Mouse (Mus musculus): ENCODE results near the gene Dusp27. TPM values are rescaled to one million over a fixed set of nuclear protein-coding genes. Genes with fewer than 3 reads are reported as not detected.
A peak's percentile ranks its signal among the peaks of the same experiment; 100 is the strongest.

Gene Dusp27
- polyA plus RNA-seq, 1 experiment from 2014 or later, result 0.54 TPM

DNA sequence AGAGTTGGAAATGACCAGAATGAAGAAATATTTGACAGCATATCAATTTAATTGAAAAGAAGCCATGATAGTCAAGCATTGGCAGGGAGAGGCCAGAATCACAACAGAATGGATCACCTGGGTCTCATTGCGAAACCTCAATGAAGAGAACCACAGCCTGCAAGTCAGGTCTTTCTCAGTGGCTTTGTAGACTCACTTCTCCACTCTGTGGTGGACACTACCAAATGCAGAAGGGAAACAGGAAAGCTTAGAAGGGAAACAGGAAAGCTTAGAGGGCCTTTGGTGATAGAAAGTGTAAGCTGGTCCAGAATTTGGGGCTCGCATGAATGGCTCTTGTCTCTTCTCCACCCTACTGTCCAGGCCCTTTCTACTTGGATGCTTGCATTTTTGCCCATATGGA lies 29.6 kb downstream of the Dusp27 start:
- H3K9ac ChIP-seq (replicated peaks; ENCODE audit: low read depth, low read length), result no peak overlapping the region
- no peaks in the 10 kb centered on the region for H3K4me1 ChIP-seq (ENCODE audit: control insufficient read depth, insufficient read depth, low read length)
- no peak overlapping the region for H3K4me3 ChIP-seq (ENCODE audit: low read depth, low read length)
- no peaks in the 10 kb centered on the region for H3K36me3 ChIP-seq (ENCODE audit: control insufficient read depth, insufficient read depth, low read length)
- no peaks in the 10 kb centered on the region for H3K27me3 ChIP-seq (ENCODE audit: control insufficient read depth, insufficient read depth, low read length)
- no peaks in the 10 kb centered on the region for H3K9me3 ChIP-seq (ENCODE audit: control insufficient read depth, low read length)
- H3K4me2 ChIP-seq (ENCODE audit: low read depth, low read length), result no peak overlapping the region
- no peak for ATAC-seq (ENCODE audit: low read depth)
- WGBS, result 100% methylated on average over 2 of the region's 2 CpGs
- no peak overlapping the region for H3K27ac ChIP-seq (ENCODE audit: low read depth, low read length)

DNA sequence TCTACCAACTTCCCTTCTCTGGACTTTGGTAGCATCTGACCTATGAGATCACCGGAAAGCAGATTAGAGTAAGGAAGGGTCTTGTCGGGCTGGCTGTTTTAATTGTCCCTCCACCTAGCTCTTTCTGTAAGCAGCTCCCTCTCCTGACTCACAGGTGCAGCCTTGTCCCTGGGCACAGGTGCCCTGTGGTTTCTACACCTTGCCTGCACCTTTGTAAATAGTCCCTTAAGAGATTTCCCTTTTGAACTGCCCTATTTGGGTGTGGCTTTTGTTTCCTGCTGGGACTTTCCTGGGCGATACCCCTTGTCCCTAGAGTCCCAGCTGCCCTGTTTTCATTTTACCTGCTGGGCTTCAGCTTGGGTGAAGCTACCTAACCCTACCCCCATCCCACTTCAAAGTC lies 33.3 kb downstream of the Dusp27 start:
- ATAC-seq (ENCODE audit: low read depth), result no peak
- H3K9me3 ChIP-seq (ENCODE audit: control insufficient read depth, low read length), result no peaks in the 10 kb centered on the region

DNA sequence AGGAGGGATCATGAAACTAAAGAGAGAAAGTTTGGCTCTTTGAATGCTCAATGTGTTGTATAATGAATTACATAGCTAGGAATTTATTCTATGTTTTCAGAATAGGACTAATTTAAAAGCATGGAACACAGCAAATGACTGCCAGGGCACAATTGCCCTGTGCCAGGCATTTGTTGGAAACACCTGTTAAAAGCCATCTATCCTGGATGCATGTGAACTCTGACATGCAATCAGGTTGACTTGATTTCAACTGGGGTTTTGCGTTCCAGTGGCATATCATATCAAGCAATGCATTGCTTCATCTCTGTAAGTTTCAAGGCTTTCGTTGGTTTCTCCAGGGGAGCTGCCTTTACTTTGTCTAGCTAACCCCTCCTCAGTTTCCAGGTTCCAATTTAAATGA lies 37.4 kb downstream of the Dusp27 start:
- ATAC-seq (ENCODE audit: low read depth), result no peak
- Histone ChIP-seq H3K4me3 (ENCODE audit: low read depth, low read length) (no peak overlapping the region), H3K4me2 (ENCODE audit: low read depth, low read length) (no peak overlapping the region), H3K4me1 (ENCODE audit: control insufficient read depth, insufficient read depth, low read length) (no peaks in the 10 kb centered on the region), H3K9ac (replicated peaks; ENCODE audit: low read depth, low read length) (no peak overlapping the region), H3K36me3 (ENCODE audit: control insufficient read depth, insufficient read depth, low read length) (no peaks in the 10 kb centered on the region), H3K27ac (ENCODE audit: low read depth, low read length) (no peak overlapping the region), H3K27me3 (ENCODE audit: control insufficient read depth, insufficient read depth, low read length) (no peaks in the 10 kb centered on the region), H3K9me3 (ENCODE audit: control insufficient read depth, low read length) (no peaks in the 10 kb centered on the region)
- WGBS, result 97% methylated on average over 2 of the region's 2 CpGs

More for the DNA sequence above, 33.3 kb downstream of the Dusp27 start:
- no peak overlapping the region for H3K4me2 ChIP-seq (ENCODE audit: low read depth, low read length)
- H3K4me3 ChIP-seq (ENCODE audit: low read depth, low read length), result no peak overlapping the region
- WGBS, result 95% methylated on average over 3 of the region's 3 CpGs
- H3K36me3 ChIP-seq (ENCODE audit: control insufficient read depth, insufficient read depth, low read length), result no peaks in the 10 kb centered on the region
- no peaks in the 10 kb centered on the region for H3K27me3 ChIP-seq (ENCODE audit: control insufficient read depth, insufficient read depth, low read length)
- H3K27ac ChIP-seq (ENCODE audit: low read depth, low read length), result no peak overlapping the region
- no peaks in the 10 kb centered on the region for H3K4me1 ChIP-seq (ENCODE audit: control insufficient read depth, insufficient read depth, low read length)
- H3K9ac ChIP-seq (replicated peaks; ENCODE audit: low read depth, low read length), result no peak overlapping the region

DNA sequence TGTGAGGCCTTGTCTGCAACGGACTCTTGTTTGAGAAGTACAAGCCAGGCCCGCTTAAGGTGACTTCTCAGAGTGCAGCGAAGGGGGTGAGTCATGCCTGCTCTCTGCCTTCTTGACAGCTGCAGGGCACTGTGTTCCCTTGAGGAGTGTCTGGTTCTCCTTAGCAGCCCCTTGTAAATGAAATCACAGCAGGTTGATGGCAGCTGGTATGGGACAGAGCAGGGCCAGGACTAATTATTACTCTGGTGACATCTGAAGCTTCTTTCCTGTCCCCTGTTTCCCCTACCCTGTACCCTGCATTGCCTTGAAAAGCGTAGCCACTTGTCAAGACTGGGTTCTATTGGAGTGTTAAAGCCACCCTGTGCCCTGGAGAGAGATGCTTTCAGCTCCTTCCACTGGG lies 38.0 kb downstream of the Dusp27 start:
- 70% methylated on average over 4 of the region's 4 CpGs for WGBS
- Histone ChIP-seq H3K4me3 (ENCODE audit: low read depth, low read length) (no peak overlapping the region), H3K27me3 (ENCODE audit: control insufficient read depth, insufficient read depth, low read length) (no peaks in the 10 kb centered on the region), H3K36me3 (ENCODE audit: control insufficient read depth, insufficient read depth, low read length) (no peaks in the 10 kb centered on the region), H3K9ac (replicated peaks; ENCODE audit: low read depth, low read length) (no peak overlapping the region), H3K27ac (ENCODE audit: low read depth, low read length) (no peak overlapping the region), H3K9me3 (ENCODE audit: control insufficient read depth, low read length) (no peaks in the 10 kb centered on the region), H3K4me2 (ENCODE audit: low read depth, low read length) (no peak overlapping the region), H3K4me1 (ENCODE audit: control insufficient read depth, insufficient read depth, low read length) (no peaks in the 10 kb centered on the region)
- no peak for ATAC-seq (ENCODE audit: low read depth)

DNA sequence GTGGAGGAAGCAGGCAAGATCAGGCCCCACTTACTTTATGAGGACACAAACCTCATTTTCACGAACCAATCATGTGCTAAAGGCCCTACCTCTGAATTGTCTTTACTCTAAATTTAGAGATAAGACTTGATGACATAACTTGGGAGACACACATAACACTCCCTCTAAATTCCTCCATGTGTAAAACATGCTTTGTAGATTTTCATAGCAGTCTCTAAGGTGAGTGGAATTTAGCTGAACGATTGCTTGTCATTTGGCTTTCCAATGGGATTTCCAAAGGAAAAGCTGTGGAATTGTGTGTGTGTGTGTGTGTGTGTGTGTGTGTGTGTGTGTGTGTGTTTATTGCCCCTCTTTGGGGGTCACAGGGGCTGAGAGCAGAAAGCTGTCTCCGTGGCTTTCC lies 38.4 kb downstream of the Dusp27 start:
- 76% methylated on average over 3 of the region's 3 CpGs for WGBS
- H3K9me3 ChIP-seq (ENCODE audit: control insufficient read depth, low read length), result no peaks in the 10 kb centered on the region
- H3K36me3 ChIP-seq (ENCODE audit: control insufficient read depth, insufficient read depth, low read length), result no peaks in the 10 kb centered on the region
- H3K27ac ChIP-seq (ENCODE audit: low read depth, low read length), result no peak overlapping the region
- no peak for ATAC-seq (ENCODE audit: low read depth)
- H3K9ac ChIP-seq (replicated peaks; ENCODE audit: low read depth, low read length), result no peak overlapping the region
- no peaks in the 10 kb centered on the region for H3K27me3 ChIP-seq (ENCODE audit: control insufficient read depth, insufficient read depth, low read length)
- H3K4me1 ChIP-seq (ENCODE audit: control insufficient read depth, insufficient read depth, low read length), result no peaks in the 10 kb centered on the region
- H3K4me2 ChIP-seq (ENCODE audit: low read depth, low read length), result no peak overlapping the region
- H3K4me3 ChIP-seq (ENCODE audit: low read depth, low read length), result no peak overlapping the region

DNA sequence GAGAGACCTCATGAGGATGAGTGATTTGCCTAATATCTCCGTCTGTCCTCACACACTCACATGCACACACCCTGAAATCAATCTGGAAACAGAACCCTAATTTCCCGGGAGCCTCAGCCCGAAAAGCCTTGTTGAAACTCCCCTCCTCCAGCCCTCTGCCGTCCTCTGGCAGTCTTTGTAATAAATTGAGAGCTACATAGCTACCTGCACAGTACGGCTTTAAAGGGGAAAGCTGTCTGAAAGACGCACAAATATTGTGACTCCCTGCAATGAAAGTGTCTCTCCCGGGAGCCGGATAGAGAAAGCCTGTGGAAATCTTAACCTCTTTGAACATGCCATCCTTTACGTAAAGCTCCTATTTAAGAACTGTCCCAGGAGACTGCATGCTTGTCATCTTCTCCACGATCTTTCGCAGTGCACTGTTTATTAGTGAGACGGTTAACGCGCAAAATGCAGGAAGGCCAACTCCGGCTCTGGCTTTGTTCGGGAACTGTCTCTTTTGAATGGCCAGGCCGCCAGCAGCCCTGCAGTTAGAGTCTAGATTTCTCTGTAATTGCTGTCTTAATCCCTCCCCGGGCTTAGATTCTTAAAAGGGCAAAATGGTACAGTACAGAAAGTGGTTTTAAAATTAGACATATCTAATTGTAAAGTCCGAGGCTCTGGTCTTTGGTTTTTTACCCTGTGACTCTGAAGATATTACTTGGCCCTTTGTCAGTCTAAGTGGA lies 39.1 kb downstream of the Dusp27 start:
- Histone ChIP-seq H3K4me1 (ENCODE audit: control insufficient read depth, insufficient read depth, low read length) (no peaks in the 10 kb centered on the region), H3K36me3 (ENCODE audit: control insufficient read depth, insufficient read depth, low read length) (no peaks in the 10 kb centered on the region), H3K9me3 (ENCODE audit: control insufficient read depth, low read length) (no peaks in the 10 kb centered on the region), H3K27me3 (ENCODE audit: control insufficient read depth, insufficient read depth, low read length) (no peaks in the 10 kb centered on the region), H3K4me3 (ENCODE audit: low read depth, low read length) (no peak overlapping the region), H3K9ac (replicated peaks; ENCODE audit: low read depth, low read length) (0 out of 2 replicates have a peak overlapping the region, but pooled peaks have one; percentile 8), H3K4me2 (ENCODE audit: low read depth, low read length) (peak overlapping the region; percentile 14; the same call in 1 of the 2 replicates), H3K27ac (ENCODE audit: low read depth, low read length) (peak overlapping the region; percentile 22; the same call in 1 of the 2 replicates)
- 46% methylated on average over 19 of the region's 19 CpGs for WGBS
- no peak for ATAC-seq (ENCODE audit: low read depth)

DNA sequence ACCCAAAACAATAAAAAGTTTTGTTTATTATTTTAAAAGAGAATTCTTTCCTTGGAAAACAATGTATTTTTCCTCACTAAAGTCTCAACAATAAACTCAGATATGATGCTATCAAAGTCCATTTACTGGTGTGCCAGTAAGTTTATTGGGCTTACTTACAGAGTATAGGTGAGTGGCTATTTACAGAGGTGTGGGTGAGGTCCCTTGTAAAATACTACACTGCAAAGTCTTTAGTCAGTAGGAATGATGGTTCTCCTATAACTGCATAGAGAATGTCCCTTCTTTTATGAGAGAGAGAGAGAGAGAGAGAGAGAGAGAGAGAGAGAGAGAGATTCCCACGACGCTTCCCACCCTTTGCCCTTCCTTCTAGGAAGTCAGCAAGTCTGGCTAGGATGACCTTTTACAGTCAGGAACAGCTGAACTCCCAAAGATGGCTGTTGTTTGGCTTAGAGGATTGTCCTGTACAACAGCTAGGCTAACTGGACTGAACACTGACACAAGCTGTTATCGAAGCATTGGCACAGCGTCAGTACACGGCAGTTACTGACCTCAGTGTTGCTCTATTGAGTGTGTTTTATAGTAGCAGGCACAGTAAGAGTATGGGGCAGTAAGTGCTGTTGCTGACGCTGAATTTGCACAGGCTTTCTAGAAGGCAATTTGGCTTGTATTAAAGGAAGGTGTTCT lies 50.5 kb downstream of the Dusp27 start:
- Histone ChIP-seq H3K27me3 (ENCODE audit: control insufficient read depth, insufficient read depth, low read length) (no peaks in the 10 kb centered on the region), H3K36me3 (ENCODE audit: control insufficient read depth, insufficient read depth, low read length) (no peaks in the 10 kb centered on the region), H3K4me3 (ENCODE audit: low read depth, low read length) (no peak overlapping the region), H3K27ac (ENCODE audit: low read depth, low read length) (no peak overlapping the region), H3K4me1 (ENCODE audit: control insufficient read depth, insufficient read depth, low read length) (no peaks in the 10 kb centered on the region), H3K9ac (replicated peaks; ENCODE audit: low read depth, low read length) (no peak overlapping the region), H3K9me3 (ENCODE audit: control insufficient read depth, low read length) (no peaks in the 10 kb centered on the region), H3K4me2 (ENCODE audit: low read depth, low read length) (no peak overlapping the region)
- ATAC-seq (ENCODE audit: low read depth), result no peak
- WGBS, result 74% methylated on average over 6 of the region's 6 CpGs

DNA sequence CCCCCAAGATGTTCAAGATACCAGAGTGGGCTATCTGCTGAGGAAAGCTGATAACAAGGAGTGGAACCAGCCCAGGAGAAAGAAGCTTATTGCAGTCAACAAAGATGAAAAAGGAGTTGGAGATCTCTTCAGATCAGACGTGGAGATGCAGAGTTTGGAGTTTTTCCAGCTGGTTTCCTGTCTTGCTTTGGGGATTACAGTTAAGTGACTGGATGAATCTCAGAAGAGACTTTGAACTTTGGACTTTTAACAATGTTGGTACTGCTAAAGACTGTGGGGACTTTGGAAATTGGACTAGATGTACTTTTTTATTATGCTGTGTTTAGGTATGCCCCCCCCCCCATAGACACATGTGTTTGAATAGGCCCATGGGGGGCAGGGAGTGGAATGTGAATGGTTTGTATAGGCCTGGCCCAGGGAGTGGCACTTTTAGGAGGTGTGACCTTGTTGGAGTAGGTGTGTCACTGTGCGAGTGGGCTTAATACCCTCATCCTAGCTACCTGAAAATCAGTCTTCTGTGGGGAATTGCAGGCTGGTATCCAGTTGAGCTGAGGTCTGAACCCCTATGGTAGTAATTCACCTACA lies 59.8 kb downstream of the Dusp27 start:
- WGBS, result 86% methylated on average over 2 of the region's 2 CpGs
- no peak overlapping the region for H3K9ac ChIP-seq (replicated peaks; ENCODE audit: low read depth, low read length)
- H3K9me3 ChIP-seq (ENCODE audit: control insufficient read depth, low read length), result no peaks in the 10 kb centered on the region
- no peak overlapping the region for H3K4me3 ChIP-seq (ENCODE audit: low read depth, low read length)
- no peaks in the 10 kb centered on the region for H3K27me3 ChIP-seq (ENCODE audit: control insufficient read depth, insufficient read depth, low read length)
- no peaks in the 10 kb centered on the region for H3K36me3 ChIP-seq (ENCODE audit: control insufficient read depth, insufficient read depth, low read length)
- no peak overlapping the region for H3K27ac ChIP-seq (ENCODE audit: low read depth, low read length)
- ATAC-seq (ENCODE audit: low read depth), result no peak
- no peaks in the 10 kb centered on the region for H3K4me1 ChIP-seq (ENCODE audit: control insufficient read depth, insufficient read depth, low read length)
- H3K4me2 ChIP-seq (ENCODE audit: low read depth, low read length), result no peak overlapping the region

DNA sequence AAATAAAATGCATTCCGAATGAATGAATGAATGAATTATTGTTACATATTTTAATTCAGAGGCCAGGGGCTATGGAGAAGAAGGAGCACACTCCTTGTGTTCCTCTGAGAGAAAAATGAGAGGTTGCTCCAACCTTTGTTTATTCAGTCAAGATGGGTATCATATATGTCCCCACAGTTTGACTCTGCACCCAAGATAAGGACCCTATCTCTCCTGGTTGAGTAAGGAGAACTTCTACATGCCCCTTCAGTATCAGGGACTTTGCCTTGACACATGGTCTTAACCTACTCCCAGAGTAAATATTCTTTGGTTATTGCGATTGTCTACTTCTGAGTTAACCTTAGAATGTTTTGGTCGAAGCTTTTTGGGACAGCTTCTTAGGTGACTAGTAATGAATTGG lies 63.9 kb downstream of the Dusp27 start:
- no peak for ATAC-seq (ENCODE audit: low read depth)
- 95% methylated on average over 3 of the region's 3 CpGs for WGBS

More for the DNA sequence above, 63.9 kb downstream of the Dusp27 start:
- no peaks in the 10 kb centered on the region for H3K4me1 ChIP-seq (ENCODE audit: control insufficient read depth, insufficient read depth, low read length)
- no peak overlapping the region for H3K9ac ChIP-seq (replicated peaks; ENCODE audit: low read depth, low read length)
- no peak overlapping the region for H3K4me2 ChIP-seq (ENCODE audit: low read depth, low read length)
- no peaks in the 10 kb centered on the region for H3K27me3 ChIP-seq (ENCODE audit: control insufficient read depth, insufficient read depth, low read length)
- no peaks in the 10 kb centered on the region for H3K36me3 ChIP-seq (ENCODE audit: control insufficient read depth, insufficient read depth, low read length)
- no peaks in the 10 kb centered on the region for H3K9me3 ChIP-seq (ENCODE audit: control insufficient read depth, low read length)
- H3K4me3 ChIP-seq (ENCODE audit: low read depth, low read length), result no peak overlapping the region
- no peak overlapping the region for H3K27ac ChIP-seq (ENCODE audit: low read depth, low read length)

Data from neural tube, embryonic 14.5 days (tissue).